Mouse (Mus musculus): Measurements from ENCODE around the gene Map4. TPM values are rescaled to one million over a fixed set of nuclear protein-coding genes. Genes with fewer than 3 reads are reported as not detected.

Map4 gene
- polyA plus RNA-seq, 1 experiment from 2014 or later, result 201 TPM

DNA sequence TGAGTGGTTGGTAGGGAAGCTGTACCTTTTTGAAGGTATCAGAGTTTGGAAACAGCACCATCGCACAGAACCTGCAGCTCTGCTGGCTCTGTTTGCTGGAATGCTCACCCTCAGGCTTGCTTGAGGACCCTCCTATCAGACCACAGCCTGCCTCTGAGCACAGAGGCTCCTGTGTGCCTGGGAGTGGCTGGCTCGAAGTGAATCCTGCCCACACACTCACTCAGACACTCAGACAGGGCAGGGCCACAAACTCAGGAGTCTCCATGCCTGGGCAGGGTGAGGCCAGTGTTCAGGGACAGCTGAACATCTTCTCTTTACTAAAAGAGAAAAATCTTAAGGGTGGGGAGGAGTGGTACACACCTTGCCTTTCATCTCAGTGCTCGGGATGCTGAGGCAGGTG lies 30.7 kb upstream of the Map4 start:
- Histone ChIP-seq H3K9me3 (no peaks in the 10 kb centered on the region), H3K9ac (no peak overlapping the region), H3K4me1 (replicated peaks) (no peaks in the 10 kb centered on the region), H3K27ac (replicated peaks) (no peak overlapping the region), H3K27me3 (no peaks in the 10 kb centered on the region), H3K4me3 (no peak overlapping the region), H3K36me3 (no peaks in the 10 kb centered on the region), H3K4me2 (no peak overlapping the region)
- WGBS, result 93% methylated on average over 3 of the region's 3 CpGs
- no peak for ATAC-seq (ENCODE audit: low FRiP score, low read depth)

DNA sequence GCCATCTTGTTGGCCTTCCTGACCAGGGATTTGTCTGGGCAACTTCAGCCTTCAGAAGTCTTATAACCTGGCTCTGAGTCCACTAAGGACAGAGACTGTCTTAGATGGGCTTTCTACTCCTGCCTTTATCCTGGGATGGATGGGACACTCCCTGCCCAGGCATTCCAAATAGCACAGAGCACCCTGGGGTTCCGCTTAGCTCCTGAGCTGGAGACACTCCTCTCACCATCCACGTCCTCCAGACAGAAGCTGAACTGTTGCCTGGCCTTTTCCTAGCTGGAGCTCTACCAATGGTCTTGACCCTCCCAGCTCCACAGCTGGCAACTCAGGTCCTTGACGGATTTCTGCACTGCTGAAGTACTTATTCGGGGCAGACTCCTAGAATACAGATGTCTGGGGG lies 29.0 kb upstream of the Map4 start:
- Histone ChIP-seq H3K36me3 (no peaks in the 10 kb centered on the region), H3K4me1 (replicated peaks) (no peaks in the 10 kb centered on the region), H3K9ac (no peak overlapping the region), H3K4me3 (no peak overlapping the region), H3K9me3 (no peaks in the 10 kb centered on the region), H3K27ac (replicated peaks) (no peak overlapping the region), H3K27me3 (no peaks in the 10 kb centered on the region), H3K4me2 (no peak overlapping the region)
- 67% methylated on average over 4 of the region's 4 CpGs for WGBS
- ATAC-seq (ENCODE audit: low FRiP score, low read depth), result no peak

DNA sequence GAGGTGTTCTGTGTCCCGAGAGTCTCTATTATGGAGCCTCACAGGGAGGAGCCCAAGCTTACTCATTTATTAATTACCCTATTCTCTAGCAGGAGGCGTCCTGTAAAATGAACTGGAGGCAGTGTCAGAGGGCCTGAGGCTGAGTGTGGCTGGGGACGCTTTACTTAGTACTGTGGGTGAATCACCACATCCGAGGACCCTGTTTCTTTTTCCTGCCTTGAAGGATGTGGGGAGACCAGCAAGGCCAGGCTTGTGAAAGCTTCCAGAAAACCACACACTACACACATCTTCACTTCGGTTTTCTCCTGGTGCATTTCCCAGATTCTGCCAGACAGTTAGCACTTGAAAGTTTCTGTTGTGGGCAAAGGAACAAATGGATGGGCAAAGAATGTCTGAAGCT lies 28.5 kb upstream of the Map4 start:
- 64% methylated on average over 5 of the region's 5 CpGs for WGBS
- H3K4me3 ChIP-seq, result no peak overlapping the region
- H3K4me2 ChIP-seq, result no peak overlapping the region
- H3K9me3 ChIP-seq, result no peaks in the 10 kb centered on the region
- H3K9ac ChIP-seq, result no peak overlapping the region
- no peaks in the 10 kb centered on the region for H3K4me1 ChIP-seq (replicated peaks)
- no peaks in the 10 kb centered on the region for H3K27me3 ChIP-seq
- no peaks in the 10 kb centered on the region for H3K36me3 ChIP-seq
- ATAC-seq (ENCODE audit: low FRiP score, low read depth), result no peak
- no peak overlapping the region for H3K27ac ChIP-seq (replicated peaks)

DNA sequence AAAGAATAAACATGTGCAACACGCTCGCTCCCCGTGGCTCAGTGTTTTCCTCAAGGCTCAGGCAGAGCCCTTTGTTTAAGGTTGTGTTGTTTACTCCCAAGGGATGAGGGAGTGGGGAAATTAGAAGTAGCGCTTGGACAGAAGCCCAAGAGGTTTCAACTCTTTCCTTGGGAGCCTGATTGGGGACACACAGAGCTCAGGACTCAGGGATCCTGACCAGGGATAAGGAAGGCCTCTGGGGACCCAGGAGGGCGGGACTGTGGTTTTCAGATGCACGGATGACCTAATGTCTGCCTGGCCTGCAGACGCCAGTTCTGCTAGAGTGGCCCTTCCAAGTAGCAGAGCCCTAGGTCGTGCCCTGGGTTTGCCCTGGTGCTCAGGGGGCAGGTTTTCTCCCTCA lies 24.0 kb upstream of the Map4 start:
- no peak overlapping the region for H3K4me3 ChIP-seq
- ATAC-seq (ENCODE audit: low FRiP score, low read depth), result no peak
- H3K9me3 ChIP-seq, result no peaks in the 10 kb centered on the region
- no peaks in the 10 kb centered on the region for H3K4me1 ChIP-seq (replicated peaks)
- no peak overlapping the region for H3K27ac ChIP-seq (replicated peaks)
- no peak overlapping the region for H3K4me2 ChIP-seq
- H3K9ac ChIP-seq, result no peak overlapping the region
- no peaks in the 10 kb centered on the region for H3K27me3 ChIP-seq
- H3K36me3 ChIP-seq, result no peaks in the 10 kb centered on the region
- WGBS, result 53% methylated on average over 8 of the region's 8 CpGs

DNA sequence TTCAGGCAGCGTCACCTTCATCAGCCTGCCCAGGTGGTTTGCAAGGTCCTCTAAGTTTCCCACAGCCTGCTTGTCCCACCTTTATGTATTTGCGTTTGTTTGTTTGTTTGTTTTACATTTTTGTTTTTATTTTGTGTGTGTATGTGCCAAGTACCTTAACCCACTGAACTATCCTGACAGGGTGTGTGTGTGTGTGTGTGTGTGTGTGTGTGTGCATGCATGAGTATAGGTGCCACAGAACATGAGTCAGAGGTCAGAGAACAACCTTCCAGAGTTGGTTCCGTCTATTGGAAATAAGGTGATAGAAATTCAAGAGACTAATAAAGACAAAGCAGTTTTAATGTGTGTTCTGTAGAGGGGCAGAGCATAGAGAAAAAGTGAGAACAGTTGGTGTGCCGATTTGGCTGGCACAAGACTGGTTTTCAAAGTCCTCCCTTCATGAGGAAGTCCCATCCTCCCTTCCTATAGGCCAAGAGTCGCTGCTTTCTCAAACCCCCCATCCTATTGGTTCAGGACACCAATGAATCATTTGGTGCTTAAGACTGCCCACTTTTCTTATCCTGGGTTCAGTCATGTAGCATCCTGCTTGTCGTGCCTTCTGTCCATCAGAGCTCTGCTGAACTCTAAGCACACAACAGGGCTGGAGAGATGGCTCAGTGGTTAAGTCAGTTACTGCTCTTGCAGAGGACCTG lies 23.3 kb upstream of the Map4 start:
- Histone ChIP-seq H3K4me3 (no peak overlapping the region), H3K36me3 (no peaks in the 10 kb centered on the region), H3K4me1 (replicated peaks) (no peaks in the 10 kb centered on the region), H3K4me2 (no peak overlapping the region), H3K27ac (replicated peaks) (no peak overlapping the region), H3K9me3 (no peaks in the 10 kb centered on the region), H3K9ac (no peak overlapping the region), H3K27me3 (no peaks in the 10 kb centered on the region)
- 78% methylated on average over 6 of the region's 6 CpGs for WGBS
- ATAC-seq (ENCODE audit: low FRiP score, low read depth), result no peak

DNA sequence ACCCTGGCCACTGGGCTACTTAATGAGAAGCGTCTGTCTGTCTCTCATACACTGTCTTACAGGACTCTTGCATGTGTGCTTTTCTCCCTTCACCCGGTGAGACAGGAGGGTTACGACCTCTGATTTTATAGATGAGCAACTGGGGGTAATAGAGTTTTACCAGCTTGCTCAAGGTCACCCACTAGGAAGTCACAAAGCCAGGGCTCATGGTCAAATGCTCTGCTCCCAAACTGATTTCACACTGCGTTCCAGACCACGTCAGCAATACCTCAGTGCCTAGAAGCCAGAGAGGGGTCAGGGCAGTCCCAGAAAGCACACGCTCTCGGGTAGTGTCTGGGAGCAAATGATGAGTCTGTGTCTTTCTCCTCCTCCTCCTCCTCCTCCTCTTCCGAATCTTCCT lies 22.2 kb upstream of the Map4 start:
- Histone ChIP-seq H3K4me3 (no peak overlapping the region), H3K27ac (replicated peaks) (no peak overlapping the region), H3K36me3 (no peaks in the 10 kb centered on the region), H3K9ac (no peak overlapping the region), H3K9me3 (no peaks in the 10 kb centered on the region), H3K4me1 (replicated peaks) (no peaks in the 10 kb centered on the region), H3K4me2 (no peak overlapping the region), H3K27me3 (no peaks in the 10 kb centered on the region)
- no peak for ATAC-seq (ENCODE audit: low FRiP score, low read depth)
- 78% methylated on average over 8 of the region's 8 CpGs for WGBS

DNA sequence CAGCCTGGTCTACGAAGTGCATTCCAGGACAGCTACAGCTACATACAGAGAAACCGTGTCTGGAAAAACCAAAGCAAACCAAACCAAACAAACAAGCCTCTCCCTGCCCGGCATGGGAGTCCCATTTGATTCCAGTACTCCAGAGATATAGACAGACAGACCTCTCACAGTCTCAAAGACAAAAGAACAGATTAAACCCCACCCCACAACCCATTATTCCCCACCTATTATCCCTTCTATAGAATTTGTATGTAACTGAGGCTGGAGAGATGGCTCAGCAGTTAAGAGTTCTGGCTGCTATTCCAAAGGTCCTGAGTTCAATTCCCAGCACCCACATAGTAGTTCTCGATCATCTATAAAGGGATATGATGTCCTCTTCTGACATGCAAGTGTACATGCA lies 21.3 kb upstream of the Map4 start:
- 89% methylated on average over 4 of the region's 4 CpGs for WGBS
- H3K36me3 ChIP-seq, result no peaks in the 10 kb centered on the region
- no peak overlapping the region for H3K4me3 ChIP-seq
- H3K27me3 ChIP-seq, result no peaks in the 10 kb centered on the region
- H3K4me1 ChIP-seq (replicated peaks), result no peaks in the 10 kb centered on the region
- no peak for ATAC-seq (ENCODE audit: low FRiP score, low read depth)
- no peak overlapping the region for H3K27ac ChIP-seq (replicated peaks)
- H3K9ac ChIP-seq, result no peak overlapping the region
- no peak overlapping the region for H3K4me2 ChIP-seq
- H3K9me3 ChIP-seq, result no peaks in the 10 kb centered on the region

DNA sequence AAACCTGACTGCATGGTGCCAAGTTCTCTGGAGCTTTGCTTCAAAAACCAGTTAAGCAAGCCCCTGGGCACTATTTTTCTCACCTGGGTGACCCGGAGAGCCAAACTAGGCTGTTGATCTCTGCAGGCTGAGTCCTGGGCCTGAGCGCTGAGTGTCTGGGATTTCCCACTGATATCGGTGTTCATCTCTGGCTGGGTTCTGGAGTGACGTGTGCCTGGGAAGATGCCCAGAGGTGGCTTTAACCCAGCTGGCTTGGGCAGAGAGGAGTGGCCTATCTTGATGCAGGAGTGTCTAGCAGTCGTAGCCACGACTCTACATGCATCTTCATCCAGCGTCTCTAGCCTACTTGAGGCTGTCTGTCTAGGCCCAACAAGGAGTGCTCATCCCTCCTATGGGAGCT lies 19.5 kb upstream of the Map4 start:
- H3K4me3 ChIP-seq, result no peak overlapping the region
- no peak overlapping the region for H3K27ac ChIP-seq (replicated peaks)
- H3K9ac ChIP-seq, result no peak overlapping the region
- H3K4me2 ChIP-seq, result no peak overlapping the region
- no peaks in the 10 kb centered on the region for H3K9me3 ChIP-seq
- H3K4me1 ChIP-seq (replicated peaks), result no peaks in the 10 kb centered on the region
- no peaks in the 10 kb centered on the region for H3K36me3 ChIP-seq
- H3K27me3 ChIP-seq, result no peaks in the 10 kb centered on the region
- ATAC-seq (ENCODE audit: low FRiP score, low read depth), result no peak
- WGBS, result 88% methylated on average over 7 of the region's 7 CpGs

DNA sequence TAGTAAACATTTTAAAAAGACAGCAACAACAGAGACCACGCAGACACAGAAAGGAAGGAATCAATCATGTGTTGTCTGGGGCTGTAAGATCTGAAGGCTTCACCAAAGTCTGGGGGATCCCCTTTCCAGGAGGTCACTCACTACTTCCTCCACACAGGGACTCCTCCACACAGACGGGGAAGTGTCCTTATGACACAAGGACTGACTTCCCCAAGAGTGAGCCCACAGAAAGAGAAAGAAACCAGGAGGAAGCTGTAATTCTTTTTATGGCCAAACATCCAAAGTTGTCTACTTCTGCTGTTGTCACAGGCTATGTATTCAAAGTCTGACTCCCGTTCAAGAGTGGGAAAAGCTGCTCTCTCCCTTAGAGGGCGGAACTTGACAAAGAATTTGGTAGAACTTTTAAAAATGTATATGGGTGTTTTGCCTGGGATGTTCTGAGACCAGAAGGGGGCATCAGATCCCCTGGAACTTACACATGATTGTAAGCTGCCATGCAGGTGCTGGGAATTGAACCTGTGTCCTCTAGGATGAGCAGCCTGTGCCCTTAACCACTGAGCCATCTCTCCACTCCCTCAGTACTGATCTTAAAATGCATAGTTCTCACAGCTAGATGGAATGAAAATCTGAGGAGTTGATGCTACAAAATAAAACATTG lies 16.9 kb upstream of the Map4 start:
- Histone ChIP-seq H3K4me2 (no peak overlapping the region), H3K9ac (no peak overlapping the region), H3K9me3 (no peaks in the 10 kb centered on the region), H3K27me3 (no peaks in the 10 kb centered on the region), H3K27ac (replicated peaks) (no peak overlapping the region), H3K4me1 (replicated peaks) (no peaks in the 10 kb centered on the region), H3K36me3 (no peaks in the 10 kb centered on the region), H3K4me3 (no peak overlapping the region)
- 62% methylated on average over 4 of the region's 4 CpGs for WGBS
- no peak for ATAC-seq (ENCODE audit: low FRiP score, low read depth)

DNA sequence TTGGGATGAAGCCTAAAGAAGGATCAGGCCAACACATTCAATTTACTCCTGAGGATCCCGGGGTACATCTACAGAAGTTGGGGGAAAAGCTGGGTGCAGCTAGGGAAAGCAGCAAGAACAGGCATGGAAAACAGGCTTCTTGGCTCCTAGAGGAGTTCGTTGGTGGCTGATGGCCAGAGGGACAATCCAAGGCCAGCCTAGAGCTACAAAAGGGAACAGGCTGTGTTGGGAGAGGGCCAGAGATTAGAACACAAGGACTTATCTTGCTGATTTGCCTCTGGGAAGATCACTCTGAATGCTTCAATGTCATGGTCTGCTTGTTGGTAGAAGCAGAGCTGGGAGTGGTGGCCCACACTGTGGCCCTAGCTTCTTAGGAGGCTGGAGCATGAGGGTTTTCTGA lies 13.3 kb upstream of the Map4 start:
- no peak for ATAC-seq (ENCODE audit: low FRiP score, low read depth)

DNA sequence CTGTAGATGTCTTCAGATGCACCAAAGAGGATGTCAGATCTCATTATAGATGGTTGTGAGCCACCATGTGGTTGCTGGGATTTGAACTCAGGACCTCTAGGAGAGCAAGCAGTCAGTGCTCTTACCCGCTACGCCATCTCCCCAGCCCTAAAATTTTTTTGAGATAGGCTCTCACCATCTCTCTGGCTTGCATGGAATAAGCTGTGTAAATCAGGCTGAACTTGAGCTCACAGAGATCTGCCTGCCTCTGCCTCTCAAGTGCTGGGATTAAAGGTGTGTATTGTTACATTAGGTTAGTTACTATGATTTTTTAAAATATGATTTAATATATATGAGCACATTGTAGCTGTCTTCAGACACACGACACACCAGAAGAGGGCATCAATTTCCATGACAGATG lies 2.1 kb upstream of the Map4 start:
- peaks cover 20% of the 10 kb centered on the region for H3K4me1 ChIP-seq (replicated peaks)
- no peak overlapping the region for H3K4me3 ChIP-seq
- H3K27me3 ChIP-seq, result no peaks in the 10 kb centered on the region
- no peak overlapping the region for H3K9ac ChIP-seq
- no peak overlapping the region for H3K4me2 ChIP-seq
- ATAC-seq (ENCODE audit: low FRiP score, low read depth), result no peak
- no peak overlapping the region for H3K27ac ChIP-seq (replicated peaks)
- H3K9me3 ChIP-seq, result no peaks in the 10 kb centered on the region
- no peaks in the 10 kb centered on the region for H3K36me3 ChIP-seq
- 96% methylated on average over 3 of the region's 3 CpGs for WGBS

More for the DNA sequence above, 13.3 kb upstream of the Map4 start:
- 93% methylated on average over 2 of the region's 2 CpGs for WGBS
- Histone ChIP-seq H3K9me3 (no peaks in the 10 kb centered on the region), H3K4me1 (replicated peaks) (no peaks in the 10 kb centered on the region), H3K9ac (no peak overlapping the region), H3K27me3 (no peaks in the 10 kb centered on the region), H3K36me3 (no peaks in the 10 kb centered on the region), H3K4me2 (no peak overlapping the region), H3K27ac (replicated peaks) (no peak overlapping the region), H3K4me3 (no peak overlapping the region)

DNA sequence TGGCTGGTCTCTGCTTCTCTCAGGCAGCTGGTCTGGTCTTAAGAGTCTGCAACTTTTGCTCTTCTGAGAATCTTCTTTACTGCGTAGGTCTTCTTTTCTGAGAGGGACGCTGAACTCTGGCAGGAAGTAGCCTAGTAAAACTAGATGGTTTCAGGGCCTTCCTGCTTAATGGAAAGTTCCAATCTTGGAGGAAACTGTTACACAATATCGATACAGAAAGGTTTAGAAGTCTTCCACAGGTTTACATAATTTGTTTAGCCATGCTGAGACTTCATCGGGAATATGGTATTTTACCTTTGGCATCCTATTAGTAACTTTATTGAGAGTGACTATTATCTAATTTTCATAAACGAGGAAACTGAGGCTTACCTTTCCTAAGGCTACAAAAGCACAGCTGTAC lies 1.2 kb upstream of the Map4 start:
- no peak overlapping the region for H3K27ac ChIP-seq (replicated peaks)
- WGBS, result 94% methylated on average over 5 of the region's 5 CpGs
- no peak overlapping the region for H3K9ac ChIP-seq
- peaks cover 25% of the 10 kb centered on the region for H3K4me1 ChIP-seq (replicated peaks)
- no peaks in the 10 kb centered on the region for H3K36me3 ChIP-seq
- no peak overlapping the region for H3K4me3 ChIP-seq
- ATAC-seq (ENCODE audit: low FRiP score, low read depth), result no peak
- H3K9me3 ChIP-seq, result no peaks in the 10 kb centered on the region
- H3K4me2 ChIP-seq, result no peak overlapping the region
- H3K27me3 ChIP-seq, result no peaks in the 10 kb centered on the region

DNA sequence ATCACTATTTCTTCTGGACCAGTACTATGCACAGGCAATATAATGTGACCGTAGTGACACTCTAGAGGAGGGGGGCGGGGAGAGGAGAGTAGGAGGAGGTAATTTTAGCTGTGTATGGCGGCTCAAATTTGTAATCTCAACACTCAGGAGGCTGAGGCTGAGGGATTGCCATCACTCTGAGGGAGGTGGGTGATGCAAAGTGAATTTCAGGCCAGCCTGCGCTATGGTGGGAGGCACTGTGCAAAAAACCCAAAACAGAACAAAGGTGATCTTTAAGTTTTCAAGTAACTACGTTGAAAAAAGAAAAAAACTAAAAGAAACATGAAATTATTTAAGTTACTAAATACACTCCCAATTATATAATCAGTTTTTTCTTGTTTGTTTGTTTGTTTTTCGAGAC lies 508 bp upstream of the Map4 start:
- Histone ChIP-seq H3K4me3 (peak overlapping the region; percentile 84), H3K27me3 (no peaks in the 10 kb centered on the region), H3K27ac (replicated peaks) (peak overlapping the region; percentile 94), H3K36me3 (no peaks in the 10 kb centered on the region), H3K9ac (peak overlapping the region; percentile 89; the same call in 1 of the 2 replicates), H3K9me3 (no peaks in the 10 kb centered on the region), H3K4me2 (peak overlapping the region; percentile 85), H3K4me1 (replicated peaks) (peaks cover 25% of the 10 kb centered on the region)
- 74% methylated on average over 6 of the region's 6 CpGs for WGBS
- ATAC-seq (ENCODE audit: low FRiP score, low read depth), result no peak

Measured in hindbrain, embryonic 15.5 days (tissue).